Mouse (Mus musculus): ENCODE results near the gene Acyp1. TPM values are rescaled to one million over a fixed set of nuclear protein-coding genes. Genes with fewer than 3 reads are reported as not detected.

Gene Acyp1
- polyA plus RNA-seq, 1 experiment from 2014 or later: 50.3 TPM

DNA sequence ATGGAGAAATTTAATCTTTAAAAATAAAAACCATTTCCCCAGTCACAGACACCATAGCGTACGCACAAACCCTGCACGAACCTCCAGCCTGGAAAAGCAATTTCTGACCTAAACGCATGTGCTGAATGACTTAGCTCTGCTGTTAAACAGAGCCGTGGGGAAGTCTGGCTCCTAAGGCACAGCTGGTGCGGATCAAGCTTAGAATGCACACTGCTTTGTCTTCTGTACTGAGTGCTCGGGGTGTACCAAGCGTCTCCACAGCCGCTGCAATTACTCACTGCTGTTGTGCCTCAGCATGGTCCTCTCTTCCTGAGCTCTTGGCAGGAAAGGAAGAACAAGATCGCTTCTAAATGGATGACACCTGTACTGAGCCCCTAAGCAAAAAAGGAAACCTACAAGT lies 25.7 kb downstream of the Acyp1 start:
- Histone ChIP-seq H3K36me3 (ENCODE audit: control insufficient read depth, insufficient read depth) (no peaks in the 10 kb centered on the region; the same call in 1 of the 2 replicates), H3K9me3 (ENCODE audit: control insufficient read depth) (no peaks in the 10 kb centered on the region), H3K9ac (ENCODE audit: low read depth, low read length) (no peak overlapping the region), H3K4me2 (replicated peaks; ENCODE audit: low read depth) (no peak overlapping the region), H3K4me3 (ENCODE audit: low read depth, low read length) (no peak overlapping the region), H3K27ac (ENCODE audit: low read depth, low read length) (no peak overlapping the region; the same call in 1 of the 2 replicates), H3K27me3 (replicated peaks; ENCODE audit: control insufficient read depth, insufficient read depth, low read length) (no peaks in the 10 kb centered on the region), H3K4me1 (replicated peaks; ENCODE audit: control insufficient read depth, insufficient read depth, low read length) (no peaks in the 10 kb centered on the region)
- ATAC-seq: no peak
- TF ChIP-seq CTCF (IDR thresholded peaks at IDR 0.05; ENCODE audit: low read depth): no peak
- WGBS: 57% methylated on average over 10 of the region's 10 CpGs

DNA sequence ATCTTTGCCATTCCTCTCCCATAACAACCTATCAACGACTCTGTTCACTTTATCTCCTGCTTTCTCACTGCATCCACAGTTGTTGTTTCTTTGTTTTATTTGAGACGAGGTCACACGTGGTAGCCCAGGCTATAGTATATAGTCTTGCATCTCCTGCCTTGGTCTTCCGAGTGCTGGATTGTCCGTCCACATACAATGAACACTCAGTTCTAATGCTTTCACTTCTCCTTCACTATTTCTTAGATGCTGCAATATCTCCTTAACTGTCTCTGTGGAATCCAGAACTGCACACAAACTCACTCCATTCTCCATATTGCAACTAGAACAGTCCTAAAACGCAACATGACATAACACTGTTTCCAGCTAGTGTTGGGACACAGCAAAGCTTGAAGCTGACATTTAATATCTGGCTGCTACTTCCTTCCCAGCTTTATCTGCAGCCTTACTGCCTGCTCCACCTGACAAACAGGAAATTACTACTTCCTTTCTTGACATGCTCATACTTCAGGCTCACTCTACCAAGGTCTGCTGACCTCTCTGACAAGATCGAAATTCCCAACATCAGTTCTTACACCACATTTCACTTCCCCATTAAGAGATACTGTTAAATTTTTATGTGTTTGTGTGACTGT lies 31.1 kb downstream of the Acyp1 start:
- Histone ChIP-seq H3K4me2 (replicated peaks; ENCODE audit: low read depth) (no peak overlapping the region), H3K27ac (ENCODE audit: low read depth, low read length) (0 out of 2 replicates have a peak overlapping the region, but pooled peaks have one; percentile 17), H3K27me3 (replicated peaks; ENCODE audit: control insufficient read depth, insufficient read depth, low read length) (no peaks in the 10 kb centered on the region), H3K4me3 (ENCODE audit: low read depth, low read length) (no peak overlapping the region), H3K4me1 (replicated peaks; ENCODE audit: control insufficient read depth, insufficient read depth, low read length) (no peaks in the 10 kb centered on the region), H3K9me3 (ENCODE audit: control insufficient read depth) (no peaks in the 10 kb centered on the region), H3K9ac (ENCODE audit: low read depth, low read length) (no peak overlapping the region), H3K36me3 (ENCODE audit: control insufficient read depth, insufficient read depth) (no peaks in the 10 kb centered on the region; the same call in 1 of the 2 replicates)
- no peak for TF ChIP-seq CTCF (IDR thresholded peaks at IDR 0.05; ENCODE audit: low read depth)
- 69% methylated on average over 7 of the region's 7 CpGs for WGBS
- no peak for ATAC-seq

- no peaks in the 10 kb centered on the region for H3K27me3 ChIP-seq (replicated peaks; ENCODE audit: control insufficient read depth, insufficient read depth, low read length)
- H3K4me1 ChIP-seq (replicated peaks; ENCODE audit: control insufficient read depth, insufficient read depth, low read length): no peaks in the 10 kb centered on the region
- no peaks in the 10 kb centered on the region; the same call in 1 of the 2 replicates for H3K36me3 ChIP-seq (ENCODE audit: control insufficient read depth, insufficient read depth)
- no peak for TF ChIP-seq CTCF (IDR thresholded peaks at IDR 0.05; ENCODE audit: low read depth)
- no peaks in the 10 kb centered on the region for H3K9me3 ChIP-seq (ENCODE audit: control insufficient read depth)
- no peak for ATAC-seq
- no peak overlapping the region for H3K9ac ChIP-seq (ENCODE audit: low read depth, low read length)
- H3K27ac ChIP-seq (ENCODE audit: low read depth, low read length): no peak overlapping the region
- H3K4me2 ChIP-seq (replicated peaks; ENCODE audit: low read depth): no peak overlapping the region
- H3K4me3 ChIP-seq (ENCODE audit: low read depth, low read length): no peak overlapping the region
- WGBS: 65% methylated on average over 7 of the region's 7 CpGs
Observed at GRCm38 (mm10) chr12:85256074-85256751, 32.0 kb downstream of the Acyp1 start.

DNA sequence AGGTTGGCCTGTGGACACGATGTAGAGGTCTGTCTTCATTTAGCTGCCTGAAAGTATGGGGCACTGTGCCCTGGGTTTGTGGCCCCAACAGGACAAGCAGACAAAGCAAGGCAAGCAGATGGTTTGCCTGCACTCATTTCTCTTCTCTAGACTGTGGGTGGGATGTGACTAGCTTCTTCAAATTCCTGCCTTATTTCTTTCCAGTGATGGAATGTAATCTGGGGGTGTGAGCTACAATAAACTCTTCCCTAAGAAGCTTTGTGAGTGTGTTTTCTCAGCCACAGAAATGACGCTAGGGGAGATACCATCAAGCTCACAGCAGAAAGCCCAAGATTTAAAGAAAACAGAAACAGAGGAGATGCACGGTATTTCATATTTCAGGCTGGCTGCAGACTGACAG lies 36.2 kb downstream of the Acyp1 start:
- Histone ChIP-seq H3K4me2 (replicated peaks; ENCODE audit: low read depth) (no peak overlapping the region), H3K27ac (ENCODE audit: low read depth, low read length) (no peak overlapping the region), H3K4me3 (ENCODE audit: low read depth, low read length) (no peak overlapping the region), H3K27me3 (replicated peaks; ENCODE audit: control insufficient read depth, insufficient read depth, low read length) (no peaks in the 10 kb centered on the region), H3K4me1 (replicated peaks; ENCODE audit: control insufficient read depth, insufficient read depth, low read length) (no peaks in the 10 kb centered on the region), H3K9ac (ENCODE audit: low read depth, low read length) (no peak overlapping the region), H3K9me3 (ENCODE audit: control insufficient read depth) (no peaks in the 10 kb centered on the region), H3K36me3 (ENCODE audit: control insufficient read depth, insufficient read depth) (no peaks in the 10 kb centered on the region)
- WGBS: 83% methylated on average over 3 of the region's 3 CpGs
- no peak for TF ChIP-seq CTCF (IDR thresholded peaks at IDR 0.05; ENCODE audit: low read depth)
- no peak for ATAC-seq

GRCm38 (mm10) chr12:85237553-85237952 lies 50.7 kb downstream of the Acyp1 start:
- TF ChIP-seq CTCF (IDR thresholded peaks at IDR 0.05; ENCODE audit: low read depth): no peak
- Histone ChIP-seq H3K4me3 (ENCODE audit: low read depth, low read length) (no peak overlapping the region), H3K4me1 (replicated peaks; ENCODE audit: control insufficient read depth, insufficient read depth, low read length) (no peaks in the 10 kb centered on the region), H3K27ac (ENCODE audit: low read depth, low read length) (no peak overlapping the region), H3K27me3 (replicated peaks; ENCODE audit: control insufficient read depth, insufficient read depth, low read length) (no peaks in the 10 kb centered on the region), H3K9ac (ENCODE audit: low read depth, low read length) (no peak overlapping the region), H3K9me3 (ENCODE audit: control insufficient read depth) (no peaks in the 10 kb centered on the region), H3K36me3 (ENCODE audit: control insufficient read depth, insufficient read depth) (peaks cover 3% of the 10 kb centered on the region; the same call in 1 of the 2 replicates), H3K4me2 (replicated peaks; ENCODE audit: low read depth) (no peak overlapping the region)
- no peak for ATAC-seq
- 83% methylated on average over 5 of the region's 5 CpGs for WGBS

GRCm38 (mm10) chr12:85233376-85234358 lies 54.6 kb downstream of the Acyp1 start:
- Histone ChIP-seq H3K27ac (ENCODE audit: low read depth, low read length) (no peak overlapping the region), H3K9me3 (ENCODE audit: control insufficient read depth) (no peaks in the 10 kb centered on the region), H3K4me3 (ENCODE audit: low read depth, low read length) (no peak overlapping the region), H3K4me1 (replicated peaks; ENCODE audit: control insufficient read depth, insufficient read depth, low read length) (no peaks in the 10 kb centered on the region), H3K9ac (ENCODE audit: low read depth, low read length) (no peak overlapping the region), H3K27me3 (replicated peaks; ENCODE audit: control insufficient read depth, insufficient read depth, low read length) (no peaks in the 10 kb centered on the region), H3K4me2 (replicated peaks; ENCODE audit: low read depth) (no peak overlapping the region), H3K36me3 (ENCODE audit: control insufficient read depth, insufficient read depth) (0 out of 2 replicates have a peak, but pooled peaks cover 3% of the 10 kb centered on the region)
- no peak for ATAC-seq
- 83% methylated on average over 21 of the region's 21 CpGs for WGBS
- no peak for TF ChIP-seq CTCF (IDR thresholded peaks at IDR 0.05; ENCODE audit: low read depth)
